Mouse (Mus musculus): ENCODE measurements around the gene Tbl1x. TPM values are rescaled to one million over a fixed set of nuclear protein-coding genes. Genes with fewer than 3 reads are reported as not detected.

Tbl1x gene
- total and polyA plus RNA-seq, 3 experiments = 22.0 to 65.2 (median 27.0) TPM

DNA sequence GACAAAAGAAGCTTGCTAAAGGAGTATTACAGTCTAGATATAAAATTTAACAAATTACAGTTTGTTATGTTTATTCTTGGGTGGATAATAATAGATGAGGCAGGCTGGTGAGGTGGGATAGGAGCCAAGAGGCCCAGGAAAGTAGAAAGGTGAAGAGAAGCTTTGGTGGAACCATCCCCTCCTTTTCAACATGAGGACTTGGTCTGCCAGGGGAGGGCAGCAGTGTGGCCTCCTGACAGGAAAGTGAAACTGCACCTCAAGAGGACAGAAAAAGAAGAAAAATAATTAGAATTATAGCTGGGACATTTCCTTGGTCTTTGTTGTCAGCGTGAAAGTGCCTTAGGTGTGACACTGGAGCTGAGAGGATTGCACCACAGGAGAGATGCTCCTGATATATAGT lies 35.6 kb downstream of the Tbl1x start:
- Histone ChIP-seq H3K9ac (ENCODE audit: insufficient read depth, low read depth) (no peak overlapping the region), H3K4me2 (ENCODE audit: insufficient read depth, low read depth, poor library complexity, severe bottlenecking) (no peak overlapping the region), H3K27ac (ENCODE audit: insufficient read depth, low read depth) (no peak overlapping the region), H3K27me3 (replicated peaks) (no peaks in the 10 kb centered on the region), H3K9me3 (replicated peaks; ENCODE audit: low read length) (no peaks in the 10 kb centered on the region), H3K4me1 (ENCODE audit: control insufficient read depth in 1 of 2, insufficient read depth in 2 of 2) (peaks cover 6 to 38% of the 10 kb centered on the region in 2 experiments; a peak in 3 of 4 replicates), H3K79me2 (replicated peaks; ENCODE audit: control insufficient read depth, extremely low read depth, insufficient read depth, poor library complexity, severe bottlenecking) (0 out of 2 replicates have a peak, but pooled peaks cover 13% of the 10 kb centered on the region), H3K4me3 (replicated peaks in 1 of 3; ENCODE audit: low read depth in 2 of 3, low read length in 2 of 3, poor library complexity in 1 of 3) (no peak overlapping the region), H3K36me3 (replicated peaks in 1 of 2; ENCODE audit: control insufficient read depth in 1 of 2, insufficient read depth in 1 of 2, low read length in 1 of 2) (peaks cover 0 to 12% of the 10 kb centered on the region in 2 experiments)
- dilution Hi-C loops (cut with MboI; ENCODE audit: extremely low pct_ligation_motif_present, extremely low pct_unique_long_range_greater_than_20kb, low sequenced_read_pairs) (no loop called here), in situ Hi-C loops (cut with MboI; ENCODE audit: low pct_ligation_motif_present, low pct_unique_long_range_greater_than_20kb, low sequenced_read_pairs) (no loop called here)
- DNase-seq (ENCODE audit: extremely low read depth) = no peak
- TF ChIP-seq SMC3 (IDR thresholded peaks at IDR 0.05; ENCODE audit: low read depth, low read length) (peak; percentile 28), MAFK (IDR thresholded peaks at IDR 0.05; ENCODE audit: insufficient replicate concordance, low read length) (no peak), TCF12 (IDR thresholded peaks at IDR 0.05; ENCODE audit: low read depth, low read length) (no peak), UBTF (IDR thresholded peaks at IDR 0.05; ENCODE audit: low read depth, low read length) (no peak), RCOR1 (conservative IDR thresholded peaks at IDR 0.05; ENCODE audit: low read depth, low read length) (no peak), MYC (IDR thresholded peaks at IDR 0.05; ENCODE audit: low read depth, low read length) (no peak), CHD1 (IDR thresholded peaks at IDR 0.05; ENCODE audit: low read depth, low read length) (no peak), ZNF384 (IDR thresholded peaks at IDR 0.05; ENCODE audit: low read depth, low read length) (no peak), MAX (IDR thresholded peaks at IDR 0.05; ENCODE audit: low read length) (no peak), CTCF (conservative IDR thresholded peaks at IDR 0.05 in 1 of 2, IDR thresholded peaks at IDR 0.05 in 1 of 2; ENCODE audit: low read depth in 2 of 2, low read length in 2 of 2) (peak in 1 of 2 experiments; percentile 40; a peak in 2 of 4 replicates), POLR2AphosphoS2 (IDR thresholded peaks at IDR 0.05; ENCODE audit: low read depth, low read length) (no peak), KAT2A (IDR thresholded peaks at IDR 0.05; ENCODE audit: insufficient replicate concordance, low read length) (no peak), CHD2 (IDR thresholded peaks at IDR 0.05; ENCODE audit: low read length) (no peak), TBP (conservative IDR thresholded peaks at IDR 0.05; ENCODE audit: low read depth, low read length) (no peak), HCFC1 (IDR thresholded peaks at IDR 0.05; ENCODE audit: low read depth, low read length) (no peak)

DNA sequence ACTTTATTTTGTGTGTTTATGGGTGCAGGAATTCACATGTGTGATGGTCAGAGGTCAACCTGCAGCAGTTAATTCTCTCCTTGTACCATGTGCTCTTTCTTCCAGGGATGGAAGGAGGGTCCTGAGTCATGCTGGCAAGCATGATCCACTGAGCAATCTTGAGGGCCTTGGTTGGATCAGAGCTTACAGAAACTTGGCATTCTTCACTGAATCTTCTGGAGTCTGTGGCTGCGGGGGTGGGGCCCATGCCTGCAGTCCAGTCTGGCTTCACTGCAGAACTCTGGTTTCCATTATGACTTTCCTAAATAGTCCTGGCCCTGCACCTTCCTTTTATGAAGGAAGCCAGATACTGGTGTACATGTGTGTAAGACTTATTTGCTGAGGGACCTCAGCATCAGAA lies 38.1 kb downstream of the Tbl1x start:
- DNase-seq (ENCODE audit: extremely low read depth) = no peak

More for the DNA sequence above, 38.1 kb downstream of the Tbl1x start:
- H3K4me2 ChIP-seq (ENCODE audit: insufficient read depth, low read depth, poor library complexity, severe bottlenecking) = no peak overlapping the region
- H3K27ac ChIP-seq (ENCODE audit: insufficient read depth, low read depth) = no peak overlapping the region
- peaks cover 6 to 42% of the 10 kb centered on the region in 2 experiments; a peak in 3 of 4 replicates for H3K4me1 ChIP-seq (ENCODE audit: control insufficient read depth in 1 of 2, insufficient read depth in 2 of 2)
- H3K36me3 ChIP-seq (replicated peaks in 1 of 2; ENCODE audit: control insufficient read depth in 1 of 2, insufficient read depth in 1 of 2, low read length in 1 of 2) = peaks cover 0 to 15% of the 10 kb centered on the region in 2 experiments
- 0 out of 2 replicates have a peak, but pooled peaks cover 17% of the 10 kb centered on the region for H3K79me2 ChIP-seq (replicated peaks; ENCODE audit: control insufficient read depth, extremely low read depth, insufficient read depth, poor library complexity, severe bottlenecking)
- H3K9me3 ChIP-seq (replicated peaks; ENCODE audit: low read length) = no peaks in the 10 kb centered on the region
- no peaks in the 10 kb centered on the region for H3K27me3 ChIP-seq (replicated peaks)
- H3K9ac ChIP-seq (ENCODE audit: insufficient read depth, low read depth) = no peak overlapping the region
- no peak for TF ChIP-seq SIN3A (IDR thresholded peaks at IDR 0.05; ENCODE audit: low read length)
- in situ Hi-C loops (cut with MboI; ENCODE audit: low pct_ligation_motif_present, low pct_unique_long_range_greater_than_20kb, low sequenced_read_pairs) = no loop called here
- dilution Hi-C loops (cut with MboI; ENCODE audit: extremely low pct_ligation_motif_present, extremely low pct_unique_long_range_greater_than_20kb, low sequenced_read_pairs) = no loop called here
- H3K4me3 ChIP-seq (replicated peaks in 1 of 3; ENCODE audit: low read depth in 2 of 3, low read length in 2 of 3, poor library complexity in 1 of 3) = no peak overlapping the region
